Mouse (Mus musculus) thymus, postnatal 36 days (tissue): ENCODE measurements at regions not wholly inside any gene's neighbourhood (a gene's known extent, or its start where the extent isn't known, plus 50 kb on each side); places are given as distances from the start of the nearest gene placed in this dataset.

Source experiments
- DNase-seq, 2 experiments: peaks; one replicate each; pipeline ENCODE4 v3.0.0; 2022; ENCODE audit warnings: mixed read lengths in 2 of 2

GRCm38 (mm10) chr2:133373543-133373942, 178.4 kb upstream of the Bmp2 start:
- DNase-seq: no peak

- no peak for DNase-seq
Observed at GRCm38 (mm10) chr2:133381054-133381453, 170.9 kb upstream of the Bmp2 start.

GRCm38 (mm10) chr2:133383135-133383920, 168.6 kb upstream of the Bmp2 start:
- no peak for DNase-seq

DNA sequence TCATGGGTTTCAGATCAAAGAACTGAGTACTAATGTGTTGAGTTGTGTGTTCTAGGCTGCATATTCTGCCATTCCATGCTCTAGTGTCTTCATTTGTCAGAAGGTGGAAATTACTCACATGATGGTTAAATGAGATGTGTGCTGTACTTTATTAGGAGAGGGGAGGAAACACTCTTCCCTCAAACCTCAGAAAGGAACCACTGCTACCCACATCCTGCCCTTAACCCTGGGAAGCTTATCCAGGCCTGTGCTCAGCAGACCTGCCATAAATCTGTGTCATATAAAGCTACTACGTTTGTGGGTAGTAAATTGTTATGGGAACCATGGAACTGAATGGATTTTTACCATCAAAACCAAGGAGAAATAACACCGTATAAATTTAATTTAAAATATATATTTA, 166.7 kb upstream of the Bmp2 start:
- no peak for DNase-seq

DNA sequence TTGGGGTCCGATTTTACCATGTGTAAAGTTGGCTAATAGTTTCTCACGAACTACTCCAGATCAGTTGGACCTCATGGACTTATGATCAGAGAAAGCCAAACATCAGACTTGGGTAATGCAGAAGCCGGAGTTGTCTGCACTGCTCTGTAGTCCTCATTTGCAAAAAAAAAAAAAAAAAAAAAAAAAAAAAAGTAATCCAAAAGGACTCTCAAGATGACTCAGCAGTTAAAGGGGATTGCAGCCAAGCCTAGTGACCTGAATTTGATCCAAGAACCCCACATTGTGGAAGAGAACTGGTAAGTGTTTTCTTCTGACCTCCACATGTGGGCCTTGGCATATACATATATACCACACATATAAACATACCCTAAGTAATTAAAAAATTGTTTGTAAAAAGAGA, 164.6 kb upstream of the Bmp2 start:
- no peak for DNase-seq

DNA sequence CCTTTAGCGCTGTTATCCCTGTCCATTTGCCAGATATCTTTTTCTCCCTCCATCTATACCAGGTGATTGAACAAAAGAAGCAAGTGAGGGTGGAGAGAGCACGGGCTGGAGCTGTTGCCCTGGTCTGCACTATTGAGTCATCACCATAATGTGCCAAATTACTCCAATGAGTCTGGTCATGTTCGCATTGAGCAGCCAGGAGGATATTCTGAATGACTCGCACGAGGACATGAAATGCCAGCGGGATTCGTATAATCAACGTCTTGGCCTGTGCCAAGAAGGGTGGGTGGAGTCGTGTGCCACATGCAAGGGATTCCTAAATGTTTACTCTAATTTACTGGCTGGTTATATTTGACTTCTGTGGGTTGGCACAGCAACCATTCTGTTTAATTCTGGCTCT, 159.7 kb upstream of the Bmp2 start:
- no peak for DNase-seq

- DNase-seq: no peak
Observed at GRCm38 (mm10) chr2:133397566-133397965, 154.4 kb upstream of the Bmp2 start.

GRCm38 (mm10) chr2:133399059-133399690, 152.8 kb upstream of the Bmp2 start:
- no peak for DNase-seq

DNA sequence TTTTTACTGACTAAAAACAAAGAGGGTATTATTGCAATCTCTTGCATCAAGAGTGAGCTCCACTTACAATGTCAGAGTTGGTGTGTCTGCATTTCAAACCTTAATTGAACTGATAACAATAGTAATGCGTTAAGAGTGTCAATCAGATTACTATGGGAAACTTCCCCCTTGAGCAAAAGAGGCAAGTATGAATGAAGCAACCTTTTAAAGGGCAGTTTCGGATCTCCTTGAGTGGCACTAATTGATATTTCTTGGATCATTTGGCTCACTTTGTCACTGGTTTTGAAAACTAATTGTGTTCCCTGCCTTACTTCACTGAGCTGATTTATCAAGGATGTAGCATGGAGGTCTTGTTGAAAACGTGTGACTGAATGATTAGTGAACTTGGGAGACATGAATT, 151.0 kb upstream of the Bmp2 start:
- no peak for DNase-seq

DNA sequence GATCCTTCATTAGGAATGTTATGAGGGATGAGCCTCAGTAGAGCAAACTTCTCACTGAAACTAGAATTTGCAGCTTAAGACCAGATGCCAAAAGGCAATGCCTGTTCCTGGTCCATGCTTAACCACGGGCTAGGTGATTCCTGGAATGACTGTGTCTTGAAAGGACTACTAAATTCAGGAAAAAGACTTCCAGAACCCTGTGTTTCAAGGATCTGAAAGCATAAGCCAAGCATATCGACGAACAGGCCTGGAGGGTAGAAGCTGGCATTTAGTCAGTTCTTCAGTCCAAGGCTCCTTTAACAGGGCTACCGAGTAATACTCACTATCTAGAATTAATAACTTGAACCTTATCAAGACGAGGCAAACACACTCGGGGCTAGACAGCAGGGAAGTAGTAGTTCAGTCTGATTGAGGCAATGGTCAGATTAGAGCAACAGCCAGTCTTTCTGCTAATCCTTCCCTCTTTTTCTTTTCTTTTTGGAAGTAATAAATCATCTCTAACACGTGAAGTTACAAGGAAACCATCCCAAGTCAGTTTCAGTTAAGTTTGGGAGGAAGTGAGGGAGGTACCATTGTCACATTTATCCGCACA, 134.9 kb upstream of the Bmp2 start:
- DNase-seq: no peak

- no peak for DNase-seq
Observed at GRCm38 (mm10) chr2:133419686-133420303, 132.2 kb upstream of the Bmp2 start.

- no peak for DNase-seq
Observed at GRCm38 (mm10) chr2:133425538-133425937, 126.4 kb upstream of the Bmp2 start.

DNA sequence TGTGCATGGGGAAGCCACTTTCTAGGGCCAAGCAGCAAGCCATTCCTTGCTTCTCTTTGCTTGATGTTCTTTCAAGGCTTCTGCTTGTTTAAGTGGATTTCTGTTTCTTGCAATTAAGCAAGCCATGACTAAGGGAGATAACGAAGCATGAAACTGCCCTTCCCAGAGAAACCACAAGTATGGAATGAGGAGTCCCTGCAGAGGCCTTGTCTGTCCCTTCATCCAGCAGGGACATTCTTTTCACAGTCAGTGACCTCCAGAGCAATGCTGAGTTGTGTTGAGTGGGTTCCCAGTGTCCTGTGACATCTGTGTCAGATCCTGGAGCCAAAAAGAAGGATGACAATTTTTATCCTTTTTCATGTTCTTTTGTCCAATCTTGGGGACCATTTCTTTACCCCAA, 124.9 kb upstream of the Bmp2 start:
- DNase-seq: no peak

DNA sequence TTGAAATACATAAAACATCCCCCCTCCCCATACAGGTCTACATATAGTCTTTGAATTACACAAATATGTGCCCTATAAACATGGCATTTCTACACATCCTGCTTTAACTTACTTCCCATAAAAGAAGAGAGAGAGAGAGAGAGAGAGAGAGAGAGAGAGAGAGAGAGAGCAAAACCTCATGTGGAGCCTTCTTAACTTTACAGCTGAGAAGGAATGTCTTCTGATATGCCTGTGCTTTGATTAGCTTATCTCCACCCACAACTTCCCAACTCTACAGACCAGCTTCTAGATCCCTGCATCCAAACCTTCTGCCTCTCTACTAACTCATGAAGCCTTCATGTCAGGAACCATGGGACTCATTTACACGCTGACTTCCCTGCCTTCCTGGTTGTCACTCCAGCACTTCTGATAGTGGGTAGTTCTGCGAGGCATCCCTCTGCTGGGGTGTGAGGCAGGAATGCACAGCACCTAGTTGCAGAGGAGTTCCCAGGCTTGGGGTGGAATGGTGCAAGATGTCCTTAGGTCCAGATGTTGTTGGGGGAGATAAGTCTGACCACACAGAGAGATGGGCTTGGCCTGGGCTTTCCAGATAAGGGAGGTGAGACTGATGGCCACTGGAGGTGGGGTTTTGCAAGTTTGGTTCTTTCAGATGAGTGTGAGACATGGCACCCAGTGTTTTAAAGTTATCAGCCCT, 122.4 kb upstream of the Bmp2 start:
- DNase-seq: no peak

- no peak for DNase-seq
Observed at GRCm38 (mm10) chr2:133430741-133431438, 121.1 kb upstream of the Bmp2 start.

GRCm38 (mm10) chr2:133432141-133432813, 119.7 kb upstream of the Bmp2 start:
- no peak for DNase-seq

- no peak for DNase-seq
Observed at GRCm38 (mm10) chr2:133436913-133437843, 114.8 kb upstream of the Bmp2 start.

GRCm38 (mm10) chr2:133438018-133438417, 113.9 kb upstream of the Bmp2 start:
- no peak for DNase-seq

DNA sequence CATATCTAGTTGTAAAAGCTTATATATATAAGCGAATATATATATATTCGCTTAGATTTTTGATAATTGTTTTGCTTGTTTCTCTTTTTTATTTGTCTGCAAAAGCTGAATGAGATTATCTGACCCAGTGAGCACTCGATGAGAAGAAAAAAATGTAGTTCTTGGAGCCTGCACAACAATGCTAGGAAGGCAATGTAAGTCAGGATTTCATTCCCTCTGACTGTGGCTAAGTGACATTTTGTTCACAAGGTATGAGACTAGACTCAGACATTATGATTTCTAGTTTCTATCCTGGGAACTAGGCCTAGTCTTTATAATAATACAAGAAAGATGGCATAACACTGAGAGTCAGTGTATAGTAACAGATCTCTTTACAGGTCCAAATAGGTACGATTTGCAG, 108.9 kb upstream of the Bmp2 start:
- no peak for DNase-seq

DNA sequence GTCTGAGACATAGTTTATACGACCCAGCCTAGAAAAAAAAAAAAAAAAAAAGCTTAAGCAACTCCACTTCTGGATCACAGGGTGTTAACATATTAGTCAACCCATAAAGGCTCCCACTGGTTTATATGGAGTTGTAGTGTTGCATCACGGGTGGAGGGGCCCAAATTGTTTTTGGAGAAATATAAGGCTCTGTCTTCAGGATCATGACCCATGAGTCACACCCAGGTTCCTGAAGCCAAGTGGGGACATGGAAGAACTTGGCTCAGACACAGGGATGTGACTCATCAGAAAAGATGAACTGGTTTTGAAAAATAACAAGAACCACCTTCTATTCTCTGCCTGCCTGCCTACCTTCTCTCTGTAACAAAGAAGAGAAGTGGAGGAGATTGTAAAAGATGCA, 108.5 kb upstream of the Bmp2 start:
- DNase-seq: no peak

DNA sequence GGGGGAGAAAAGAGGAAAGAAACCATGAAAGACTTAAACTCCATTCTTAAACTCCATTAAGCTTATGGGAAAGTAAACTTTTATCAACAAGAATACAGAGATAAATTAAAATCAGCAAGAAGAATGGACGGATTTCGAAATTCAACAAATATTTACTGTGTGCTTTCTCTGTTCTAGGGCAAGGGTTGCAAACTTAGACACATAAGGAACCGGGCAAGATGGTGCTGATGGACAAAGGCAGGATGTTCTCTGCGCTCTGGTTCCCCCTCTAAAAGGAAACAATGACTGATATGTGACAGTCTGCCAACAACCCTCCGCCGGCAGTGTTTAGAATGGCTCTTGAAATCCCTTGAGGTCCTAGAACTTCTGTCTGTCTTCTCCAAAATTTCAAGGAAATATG, 99.0 kb upstream of the Bmp2 start:
- no peak for DNase-seq
